Mouse (Mus musculus) stomach, embryonic 16.5 days (tissue): ENCODE data around the gene Btbd6. TPM values are rescaled to one million over a fixed set of nuclear protein-coding genes. Genes with fewer than 3 reads are reported as not detected.

Source experiments
- ATAC-seq: fragments of 200-750 bp; cut with Nextera tagmentation; 2 replicates; pipeline ENCODE4 v1.8.0; 2017; ENCODE audit warnings: moderate number of reproducible peaks, moderate TSS enrichment; ENCODE audit not compliant: insufficient read depth, low FRiP score
- H3K27ac ChIP-seq: fragments of 300-500 bp; sonication (generic); 2 replicates; pipeline ENCODE4 v1.5.1; 2014; ENCODE audit warnings: low read length
- H3K27me3 ChIP-seq: fragments of 300-500 bp; sonication (generic); 2 replicates; pipeline ENCODE4 v1.6.1; 2014; ENCODE audit warnings: low read length, control low read depth, mixed read lengths; ENCODE audit not compliant: control insufficient read depth, insufficient read depth
- H3K36me3 ChIP-seq: fragments of 300-500 bp; sonication (generic); 2 replicates; pipeline ENCODE4 v1.6.1; 2014; ENCODE audit warnings: low read length; ENCODE audit not compliant: control insufficient read depth, insufficient read depth
- H3K4me1 ChIP-seq: fragments of 300-500 bp; sonication (generic); 2 replicates; pipeline ENCODE4 v1.6.1; 2014; ENCODE audit warnings: low read length, control low read depth, mixed read lengths; ENCODE audit not compliant: control insufficient read depth, insufficient read depth
- H3K4me2 ChIP-seq: fragments of 300-500 bp; sonication (generic); 2 replicates; pipeline ENCODE4 v1.6.1; 2014; ENCODE audit warnings: low read depth, low read length, mixed read lengths
- H3K4me3 ChIP-seq: fragments of 300-500 bp; sonication (generic); replicated peaks from 2 replicates; pipeline ENCODE4 v1.5.1; 2014; ENCODE audit warnings: mild to moderate bottlenecking, low read length
- H3K9ac ChIP-seq: fragments of 300-500 bp; sonication (generic); 2 replicates; pipeline ENCODE4 v1.6.1; 2014; ENCODE audit warnings: low read length
- H3K9me3 ChIP-seq: fragments of 300-500 bp; sonication (generic); replicated peaks from 2 replicates; pipeline ENCODE4 v1.6.1; 2016; ENCODE audit warnings: low read length, control low read depth; ENCODE audit not compliant: control insufficient read depth
- WGBS: fragments of 180-500 bp; shearing (Covaris S2); extraction: QIAGEN DNeasy Blood & Tissue Kit; methylation state at CpG from one replicate; pipeline ENCODE4 v1.1.7; 2014; 5-methylcytosine and 5-hydroxymethylcytosine counted together
- polyA plus RNA-seq: library from polyadenylated mRNA; unstranded; fragments of >200 nt; fragmentation: Nextera tagmentation; extraction: Ambion mirVana; gene quantifications from 2 replicates; pipeline ENCODE4 v1.2.1, GENCODE M21; 2015

Btbd6 gene
- polyA plus RNA-seq, 1 experiment from 2014 or later, result 20.6 TPM

- H3K9ac ChIP-seq, result no peak overlapping the region
- H3K4me1 ChIP-seq, result peaks cover 29% of the 10 kb centered on the region
- no peak overlapping the region for H3K4me3 ChIP-seq
- 91% methylated on average over 4 of the region's 4 CpGs for WGBS
- H3K4me2 ChIP-seq, result no peak overlapping the region
- H3K9me3 ChIP-seq, result no peaks in the 10 kb centered on the region
- ATAC-seq, result no peak
- H3K36me3 ChIP-seq, result no peaks in the 10 kb centered on the region
- no peaks in the 10 kb centered on the region for H3K27me3 ChIP-seq
- no peak overlapping the region for H3K27ac ChIP-seq
These were observed 36.0 kb upstream of the Btbd6 start for GRCm38 (mm10) chr12:112940238-112940637.

GRCm38 (mm10) chr12:112940710-112941109 is 35.6 kb upstream of the Btbd6 start:
- Histone ChIP-seq H3K9ac (peak overlapping the region; percentile 85; the same call in 1 of the 2 replicates), H3K4me3 (peak overlapping the region; percentile 69; the same call in 1 of the 2 replicates)

GRCm38 (mm10) chr12:112941156-112941775 is 35.0 kb upstream of the Btbd6 start:
- Histone ChIP-seq H3K4me2 (peak overlapping the region; percentile 78), H3K4me3 (peak overlapping the region; percentile 69), H3K27me3 (no peaks in the 10 kb centered on the region), H3K9ac (peak overlapping the region; percentile 85), H3K4me1 (peaks cover 29% of the 10 kb centered on the region), H3K27ac (peak overlapping the region; percentile 85), H3K36me3 (no peaks in the 10 kb centered on the region), H3K9me3 (no peaks in the 10 kb centered on the region)
- WGBS, result 35% methylated on average over 10 of the region's 10 CpGs
- no peak for ATAC-seq

More at GRCm38 (mm10) chr12:112940710-112941109, 35.6 kb upstream of the Btbd6 start:
- Histone ChIP-seq H3K27ac (peak overlapping the region; percentile 85; the same call in 1 of the 2 replicates), H3K4me2 (peak overlapping the region; percentile 78), H3K36me3 (no peaks in the 10 kb centered on the region), H3K4me1 (peaks cover 29% of the 10 kb centered on the region), H3K9me3 (no peaks in the 10 kb centered on the region), H3K27me3 (no peaks in the 10 kb centered on the region)
- 77% methylated on average over 9 of the region's 9 CpGs for WGBS
- ATAC-seq, result no peak

- WGBS, result 1% methylated on average over 58 of the region's 58 CpGs
These were observed 34.2 kb upstream of the Btbd6 start, which contains the start of gene Nudt14 for GRCm38 (mm10) chr12:112941776-112942713. Nudt14 (minus strand) TSS chr12:112942124.

GRCm38 (mm10) chr12:112943669-112944068 is 32.6 kb upstream of the Btbd6 start:
- H3K27ac ChIP-seq, result no peak overlapping the region
- no peaks in the 10 kb centered on the region for H3K27me3 ChIP-seq
- H3K4me1 ChIP-seq, result peaks cover 22% of the 10 kb centered on the region
- no peaks in the 10 kb centered on the region for H3K9me3 ChIP-seq
- ATAC-seq, result no peak
- WGBS, result 78% methylated on average over 2 of the region's 2 CpGs
- H3K4me2 ChIP-seq, result no peak overlapping the region
- no peak overlapping the region for H3K9ac ChIP-seq
- no peaks in the 10 kb centered on the region for H3K36me3 ChIP-seq
- no peak overlapping the region for H3K4me3 ChIP-seq

More at GRCm38 (mm10) chr12:112941776-112942713, 34.2 kb upstream of the Btbd6 start, which contains the start of gene Nudt14:
- Histone ChIP-seq H3K4me2 (peak within 1 kb of the TSS; percentile 78), H3K27ac (peak within 1 kb of the TSS; percentile 85), H3K27me3 (no peaks in the 10 kb centered on the region), H3K9me3 (no peaks in the 10 kb centered on the region), H3K9ac (peak within 1 kb of the TSS; percentile 85), H3K4me1 (peaks cover 29% of the 10 kb centered on the region), H3K36me3 (no peaks in the 10 kb centered on the region), H3K4me3 (peak within 1 kb of the TSS; percentile 69)
- peak; percentile 89 for ATAC-seq

GRCm38 (mm10) chr12:112947307-112947706 is 29.0 kb upstream of the Btbd6 start:
- ATAC-seq, result no peak
- Histone ChIP-seq H3K27me3 (no peaks in the 10 kb centered on the region), H3K4me1 (peaks cover 12% of the 10 kb centered on the region), H3K36me3 (no peaks in the 10 kb centered on the region), H3K27ac (peak overlapping the region; percentile 33; the same call in 1 of the 2 replicates), H3K4me3 (no peak overlapping the region), H3K9me3 (no peaks in the 10 kb centered on the region), H3K4me2 (no peak overlapping the region), H3K9ac (no peak overlapping the region)
- WGBS, result 25% methylated on average over 4 of the region's 4 CpGs

- ATAC-seq, result peak; percentile 88
- no peaks in the 10 kb centered on the region for H3K9me3 ChIP-seq
- H3K4me2 ChIP-seq, result peak overlapping the region; percentile 98
- no peaks in the 10 kb centered on the region for H3K36me3 ChIP-seq
- peak overlapping the region; percentile 69 for H3K4me3 ChIP-seq
- H3K4me1 ChIP-seq, result peaks cover 11% of the 10 kb centered on the region
- peak overlapping the region; percentile 83 for H3K27ac ChIP-seq
- WGBS, result under 1% methylated on average over 58 of the region's 58 CpGs
- H3K9ac ChIP-seq, result peak overlapping the region; percentile 79
- no peaks in the 10 kb centered on the region for H3K27me3 ChIP-seq
These were observed 26.1 kb upstream of the Btbd6 start for GRCm38 (mm10) chr12:112950040-112950760.

- Histone ChIP-seq H3K4me1 (peaks cover 11% of the 10 kb centered on the region), H3K9ac (peak overlapping the region; percentile 79), H3K27me3 (no peaks in the 10 kb centered on the region), H3K27ac (peak overlapping the region; percentile 39), H3K36me3 (no peaks in the 10 kb centered on the region), H3K9me3 (no peaks in the 10 kb centered on the region), H3K4me3 (peak overlapping the region; percentile 69), H3K4me2 (peak overlapping the region; percentile 98)
- no peak for ATAC-seq
- 3% methylated on average over 6 of the region's 6 CpGs for WGBS
These were observed 25.5 kb upstream of the Btbd6 start for GRCm38 (mm10) chr12:112950761-112951129.
